Mouse (Mus musculus) liver, embryonic 14.5 days (tissue): ENCODE results near the gene Slc2a1. TPM values are rescaled to one million over a fixed set of nuclear protein-coding genes. Genes with fewer than 3 reads are reported as not detected.
A peak's percentile ranks its signal among the peaks of the same experiment; 100 is the strongest.

Source experiments
- ATAC-seq: fragments of 200-750 bp; cut with Nextera tagmentation; 2 replicates; pipeline ENCODE4 v1.8.0; 2017; ENCODE audit warnings: moderate number of reproducible peaks, mild to moderate bottlenecking, moderate library complexity; ENCODE audit not compliant: insufficient read depth
- DNase-seq, 3 experiments: peaks; one replicate each; pipeline ENCODE4 v3.0.0-alpha.2; 2012 to 2013; ENCODE audit warnings: low read depth in 3 of 3, low spot score in 3 of 3
- H3K27ac ChIP-seq: fragments of 300-500 bp; sonication (generic); 2 replicates; pipeline ENCODE4 v1.5.1; 2014; ENCODE audit warnings: moderate library complexity, mild to moderate bottlenecking, control low read depth, inconsistent platforms
- H3K27me3 ChIP-seq: fragments of 300-500 bp; sonication (generic); 2 replicates; pipeline ENCODE4 v1.6.1; 2014; ENCODE audit warnings: mild to moderate bottlenecking, low read length, moderate library complexity; ENCODE audit not compliant: control insufficient read depth, insufficient read depth
- H3K36me3 ChIP-seq: fragments of 300-500 bp; sonication (generic); replicated peaks from 2 replicates; pipeline ENCODE4 v1.6.1; 2014; ENCODE audit warnings: low read depth; ENCODE audit not compliant: control insufficient read depth, insufficient read depth
- H3K4me1 ChIP-seq, 2 experiments: fragments of 200-500 bp in 1 of 2; fragments of 300-500 bp in 1 of 2; sonication (generic) in 1 of 2; replicated peaks; 2 replicates each; pipeline ENCODE4 v1.6.1; 2012 to 2014; ENCODE audit warnings: antibody characterized with exemption in 1 of 2, inconsistent platforms in 1 of 2, low read length in 1 of 2; ENCODE audit not compliant: control insufficient read depth in 2 of 2, insufficient read depth in 2 of 2
- H3K4me2 ChIP-seq: fragments of 300-500 bp; sonication (generic); 2 replicates; pipeline ENCODE4 v1.6.1; 2014; ENCODE audit warnings: low read depth, mild to moderate bottlenecking, control low read depth, moderate library complexity
- H3K4me3 ChIP-seq, 2 experiments: fragments of 200-500 bp in 1 of 2; fragments of 300-500 bp in 1 of 2; sonication (generic) in 1 of 2; 2 replicates each; pipeline ENCODE4 v1.5.1; 2012 to 2014; ENCODE audit warnings: low read depth in 2 of 2, low read length in 2 of 2, mild to moderate bottlenecking in 2 of 2, control low read depth in 1 of 2, inconsistent platforms in 1 of 2, moderate library complexity in 1 of 2; ENCODE audit not compliant: insufficient read depth in 1 of 2
- H3K9ac ChIP-seq: fragments of 300-500 bp; sonication (generic); replicated peaks from 2 replicates; pipeline ENCODE4 v1.6.1; 2014; ENCODE audit warnings: mild to moderate bottlenecking, control low read depth, moderate library complexity
- H3K9me3 ChIP-seq: fragments of 300-500 bp; sonication (generic); 2 replicates; pipeline ENCODE4 v1.6.1; 2016; ENCODE audit warnings: low read length, mixed read lengths; ENCODE audit not compliant: control insufficient read depth
- CTCF ChIP-seq: IDR thresholded peaks from 2 replicates; pipeline ENCODE4 v1.5.1; 2016; ENCODE audit warnings: antibody characterized with exemption, low read depth, control low read depth
- EP300 ChIP-seq: IDR thresholded peaks from 2 replicates; pipeline ENCODE4 v1.6.1; 2016; ENCODE audit warnings: antibody characterized with exemption, low read depth
- WGBS: fragments of 180-500 bp; shearing (Covaris S2); extraction: QIAGEN DNeasy Blood & Tissue Kit; methylation state at CpG from one replicate; pipeline ENCODE4 v1.1.7; 2014; ENCODE audit not compliant: insufficient replicate concordance; 5-methylcytosine and 5-hydroxymethylcytosine counted together
- polyA plus RNA-seq, 2 experiments: library from polyadenylated mRNA; depleted of rRNA in 1 of 2; stranded (reverse) in 1 of 2; unstranded in 1 of 2; fragments of >200 nt; fragmentation: Nextera tagmentation in 1 of 2; extraction: Ambion mirVana in 1 of 2; gene quantifications; 2 replicates each; pipeline versions ENCODE4 v1.2.1 to v1.2.3; 2012 to 2014

Gene Slc2a1
- polyA plus RNA-seq, 2 experiments: 173 to 259 TPM

DNA sequence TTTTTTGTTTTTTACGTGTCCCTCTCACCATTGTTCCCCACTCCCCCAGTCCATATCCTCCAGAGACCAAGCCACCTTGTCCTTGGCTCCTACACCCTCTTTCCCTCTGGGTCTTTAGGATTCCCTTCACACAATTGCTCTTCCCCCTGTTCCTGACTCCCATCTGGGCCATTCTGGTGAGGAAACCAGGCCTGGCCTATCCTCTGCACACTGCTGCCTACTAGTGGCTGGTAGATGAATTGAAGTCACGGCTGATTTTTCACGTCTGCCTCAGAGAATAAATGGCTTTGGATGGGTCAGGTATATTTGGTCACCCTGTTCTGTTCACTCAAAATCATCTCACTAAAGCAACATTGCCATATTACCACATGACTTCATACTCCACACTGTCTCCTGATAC, 31.6 kb downstream of the Slc2a1 start:
- no peak overlapping the region for H3K27ac ChIP-seq
- DNase-seq (peak in 2 of 3 experiments; percentile 53 to 56), ATAC-seq (no peak)
- peaks cover 32% of the 10 kb centered on the region for H3K36me3 ChIP-seq
- 44% methylated on average over 3 of the region's 3 CpGs for WGBS
- no peaks in the 10 kb centered on the region; the same call in 1 of the 2 replicates for H3K27me3 ChIP-seq
- peaks cover 2 to 5% of the 10 kb centered on the region in 2 experiments; a peak in 2 of 4 replicates for H3K4me1 ChIP-seq
- peak; percentile 22; the same call in 1 of the 2 replicates for TF ChIP-seq EP300
- peak; percentile 99 for TF ChIP-seq CTCF
- no peak overlapping the region for H3K9ac ChIP-seq
- H3K9me3 ChIP-seq: no peaks in the 10 kb centered on the region
- H3K4me3 ChIP-seq: no peak overlapping the region
- no peak overlapping the region for H3K4me2 ChIP-seq

DNA sequence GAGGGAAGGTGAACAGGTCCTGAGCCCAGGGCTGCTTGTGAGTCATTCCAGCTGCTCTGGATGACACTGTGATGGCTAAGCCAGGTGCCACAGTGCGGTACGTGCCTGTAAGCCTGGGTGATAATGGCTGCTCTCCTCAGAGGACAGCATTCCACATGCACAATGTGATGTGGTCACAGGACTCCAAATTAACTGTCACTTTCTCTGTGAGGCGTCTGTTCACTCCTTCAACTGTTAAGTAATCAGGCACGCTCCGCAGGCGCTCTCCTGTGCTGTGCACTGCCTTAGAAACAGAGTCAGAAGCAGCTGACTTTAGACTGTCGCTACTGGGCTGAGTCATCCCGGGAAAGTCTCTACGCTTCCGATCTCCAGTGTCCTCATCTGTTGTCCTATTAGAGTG, 32.7 kb downstream of the Slc2a1 start:
- Histone ChIP-seq H3K9me3 (no peaks in the 10 kb centered on the region), H3K4me2 (no peak overlapping the region), H3K27me3 (no peaks in the 10 kb centered on the region; the same call in 1 of the 2 replicates), H3K9ac (no peak overlapping the region), H3K36me3 (peaks cover 21% of the 10 kb centered on the region), H3K27ac (no peak overlapping the region), H3K4me3 (no peak overlapping the region), H3K4me1 (peaks cover 2 to 5% of the 10 kb centered on the region in 2 experiments; a peak in 2 of 4 replicates)
- no peak for TF ChIP-seq CTCF
- TF ChIP-seq EP300: no peak
- ATAC-seq: no peak
- no peak for DNase-seq
- WGBS: 59% methylated on average over 10 of the region's 10 CpGs

DNA sequence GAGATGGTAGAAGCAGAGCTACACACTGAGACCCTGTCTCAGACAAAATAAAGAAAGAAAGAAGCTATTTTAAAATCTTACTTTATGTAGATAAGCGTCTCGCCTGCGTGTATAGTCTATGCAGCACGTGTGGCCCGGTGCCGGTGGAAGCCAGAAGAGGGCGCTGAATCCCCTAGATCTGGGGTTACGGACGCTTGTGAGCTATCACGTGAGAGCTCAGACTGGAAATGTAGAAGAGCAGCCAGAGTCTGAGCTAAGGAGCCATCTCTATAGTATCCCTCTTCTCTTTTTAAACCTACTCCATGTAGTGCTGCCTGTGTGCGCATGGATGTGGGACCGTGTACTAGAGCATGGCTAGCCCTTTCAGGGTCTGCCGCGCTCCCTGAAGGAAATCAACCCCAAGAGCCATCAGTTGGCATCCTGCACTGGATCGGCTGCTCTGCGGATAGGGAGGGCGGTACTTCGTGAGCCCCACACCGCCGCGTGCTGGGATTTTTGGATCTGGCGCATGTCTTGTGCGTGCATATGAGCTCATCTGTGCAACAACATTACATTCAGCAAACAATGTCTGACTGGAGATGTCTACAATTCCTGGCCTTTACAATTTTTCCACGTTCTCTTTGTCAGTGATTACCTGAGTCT, 33.8 kb downstream of the Slc2a1 start:
- ATAC-seq (peak; percentile 35; the same call in 1 of the 2 replicates), DNase-seq (peak; percentile 60 to 68 (median 62))
- WGBS: 25% methylated on average over 24 of the region's 24 CpGs
- Histone ChIP-seq H3K36me3 (peaks cover 10% of the 10 kb centered on the region), H3K4me1 (peaks cover 0 to 3% of the 10 kb centered on the region in 2 experiments; a peak in 2 of 4 replicates), H3K27me3 (no peaks in the 10 kb centered on the region; the same call in 1 of the 2 replicates), H3K27ac (no peak overlapping the region), H3K9ac (no peak overlapping the region; the same call in 1 of the 2 replicates), H3K4me2 (peak overlapping the region; percentile 40; the same call in 1 of the 2 replicates), H3K4me3 (no peak overlapping the region), H3K9me3 (no peaks in the 10 kb centered on the region)
- TF ChIP-seq CTCF: peak; percentile 86
- no peak for TF ChIP-seq EP300

GRCm38 (mm10) chr4:119146816-119147215, 38.3 kb downstream of the Slc2a1 start:
- H3K4me2 ChIP-seq: no peak overlapping the region
- no peaks in the 10 kb centered on the region for H3K36me3 ChIP-seq
- no peak overlapping the region for H3K4me3 ChIP-seq
- TF ChIP-seq CTCF: no peak
- TF ChIP-seq EP300: no peak
- DNase-seq: no peak
- H3K9ac ChIP-seq: no peak overlapping the region
- H3K9me3 ChIP-seq: no peaks in the 10 kb centered on the region
- no peak for ATAC-seq
- no peak overlapping the region for H3K27ac ChIP-seq
- WGBS: 84% methylated on average over 7 of the region's 7 CpGs
- peaks cover 0 to 3% of the 10 kb centered on the region in 2 experiments; a peak in 1 of 4 replicates for H3K4me1 ChIP-seq
- H3K27me3 ChIP-seq: no peaks in the 10 kb centered on the region; the same call in 1 of the 2 replicates

DNA sequence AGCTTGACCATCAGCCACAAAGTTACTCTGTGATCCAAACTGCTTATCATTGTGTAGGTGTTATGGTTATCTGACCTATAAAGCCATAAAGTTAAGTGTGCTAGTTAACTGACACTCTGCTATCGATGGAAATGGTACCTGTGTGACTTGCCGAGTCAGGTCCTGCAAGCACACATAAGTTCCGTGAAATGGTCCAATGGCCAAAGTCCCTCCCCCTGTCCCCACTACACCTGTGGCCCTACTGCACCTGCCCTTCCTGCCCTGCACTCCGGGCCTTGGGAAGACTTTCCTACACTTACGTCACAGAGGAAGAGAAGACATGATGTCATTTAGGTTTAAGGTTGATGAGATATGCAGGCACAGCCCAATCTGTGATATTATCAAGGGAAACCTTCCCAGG, 38.8 kb downstream of the Slc2a1 start:
- 72% methylated on average over 5 of the region's 5 CpGs for WGBS
- H3K4me1 ChIP-seq: peaks cover 0 to 3% of the 10 kb centered on the region in 2 experiments; a peak in 1 of 4 replicates
- H3K36me3 ChIP-seq: no peaks in the 10 kb centered on the region
- DNase-seq (no peak), ATAC-seq (no peak)
- H3K4me3 ChIP-seq: no peak overlapping the region
- H3K27ac ChIP-seq: no peak overlapping the region
- TF ChIP-seq CTCF (no peak), EP300 (no peak)
- H3K9me3 ChIP-seq: no peaks in the 10 kb centered on the region
- no peaks in the 10 kb centered on the region; the same call in 1 of the 2 replicates for H3K27me3 ChIP-seq
- no peak overlapping the region for H3K9ac ChIP-seq
- H3K4me2 ChIP-seq: no peak overlapping the region
